Mouse (Mus musculus) bone marrow, adult 2 months (tissue): Measurements from ENCODE around the gene Atp2c2.

ENCODE experiments used
- CTCF ChIP-seq: fragments of 200-500 bp; IDR thresholded peaks from 2 replicates; pipeline ENCODE4 v1.5.1; 2011; ENCODE audit warnings: low read length, control low read depth; ENCODE audit not compliant: control insufficient read depth, insufficient read depth
- POLR2A ChIP-seq: fragments of 200-500 bp; IDR thresholded peaks from 2 replicates; pipeline ENCODE4 v1.6.1; 2011; ENCODE audit warnings: low read depth, mild to moderate bottlenecking, control low read depth, low read length, borderline replicate concordance; ENCODE audit not compliant: control insufficient read depth

DNA sequence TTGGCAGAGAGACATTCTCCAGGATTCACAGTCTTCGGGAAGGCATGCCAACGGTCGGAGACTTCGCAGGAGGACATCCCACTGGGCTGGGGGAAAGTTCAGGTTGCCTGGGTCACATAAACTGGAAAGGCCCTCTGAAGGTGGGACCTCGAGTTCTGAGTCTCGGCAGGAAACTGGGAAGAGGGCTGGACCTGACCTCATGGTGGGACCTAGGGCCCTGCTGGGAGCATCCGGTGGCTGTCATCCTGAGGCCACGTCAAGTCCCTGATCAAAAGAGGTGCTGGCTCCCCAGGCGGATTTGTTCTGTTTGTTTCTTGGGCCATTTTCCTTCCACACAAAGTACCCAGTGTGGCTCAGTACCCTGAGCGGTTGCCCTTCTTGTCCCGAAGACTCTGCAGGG lies 36.4 kb upstream of the Atp2c2 start:
- no peak for TF ChIP-seq CTCF
- TF ChIP-seq POLR2A = no peak
